Mouse (Mus musculus) bone marrow, adult 2 months (tissue): ENCODE results near the gene Slc25a40. TPM values are rescaled to one million over a fixed set of nuclear protein-coding genes. Genes with fewer than 3 reads are reported as not detected.

Source experiments
- H3K27ac ChIP-seq: fragments of 200-500 bp; 2 replicates; pipeline ENCODE4 v1.5.1; 2012; ENCODE audit warnings: low read depth, mild to moderate bottlenecking, control low read depth, inconsistent platforms, low read length; ENCODE audit not compliant: control insufficient read depth, poor library complexity, insufficient read depth
- H3K4me1 ChIP-seq: fragments of 200-500 bp; 2 replicates; pipeline ENCODE4 v1.6.1; 2011; ENCODE audit warnings: low read length; ENCODE audit not compliant: control insufficient read depth, insufficient read depth
- H3K4me3 ChIP-seq: fragments of 200-500 bp; replicated peaks from 2 replicates; pipeline ENCODE3; 2011; ENCODE audit warnings: mild to moderate bottlenecking, low read depth, low read length, control low read depth; ENCODE audit not compliant: control insufficient read depth
- CTCF ChIP-seq: fragments of 200-500 bp; IDR thresholded peaks from 2 replicates; pipeline ENCODE4 v1.5.1; 2011; ENCODE audit warnings: low read length, control low read depth; ENCODE audit not compliant: control insufficient read depth, insufficient read depth
- POLR2A ChIP-seq: fragments of 200-500 bp; IDR thresholded peaks from 2 replicates; pipeline ENCODE4 v1.6.1; 2011; ENCODE audit warnings: low read depth, mild to moderate bottlenecking, control low read depth, low read length, borderline replicate concordance; ENCODE audit not compliant: control insufficient read depth
- WGBS: fragments of 180-500 bp; shearing (Covaris S2); methylation state at CpG from one replicate; pipeline ENCODE4 v1.1.7; 2018; 5-methylcytosine and 5-hydroxymethylcytosine counted together
- polyA plus RNA-seq: library from polyadenylated mRNA; stranded (reverse); fragments of >200 nt; gene quantifications from 2 replicates; pipeline ENCODE4 v1.2.4, GENCODE M21; 2011; ENCODE audit warnings: low replicate concordance; ENCODE audit not compliant: missing spikeins, insufficient read depth, insufficient read length

The Slc25a40 gene
- polyA plus RNA-seq, 1 experiment: 7.3 TPM

GRCm38 (mm10) chr5:8487989-8488700 lies 65.5 kb downstream of the Slc25a40 start:
- Histone ChIP-seq H3K27ac (no peak overlapping the region), H3K4me1 (no peaks in the 10 kb centered on the region), H3K4me3 (no peak overlapping the region)
- 78% methylated on average over 4 of the region's 4 CpGs for WGBS
- no peak for TF ChIP-seq POLR2A
- no peak for TF ChIP-seq CTCF

GRCm38 (mm10) chr5:8488701-8489297 lies 66.1 kb downstream of the Slc25a40 start:
- WGBS: 89% methylated on average over 2 of the region's 2 CpGs
- Histone ChIP-seq H3K27ac (no peak overlapping the region), H3K4me1 (no peaks in the 10 kb centered on the region), H3K4me3 (no peak overlapping the region)
- TF ChIP-seq POLR2A: no peak
- no peak for TF ChIP-seq CTCF

- H3K4me3 ChIP-seq: no peak overlapping the region
- WGBS: 26% methylated on average over 6 of the region's 6 CpGs
- no peaks in the 10 kb centered on the region for H3K4me1 ChIP-seq
- H3K27ac ChIP-seq: no peak overlapping the region
- TF ChIP-seq POLR2A (no peak), CTCF (no peak)
Observed at GRCm38 (mm10) chr5:8489471-8490110, 66.9 kb downstream of the Slc25a40 start.

DNA sequence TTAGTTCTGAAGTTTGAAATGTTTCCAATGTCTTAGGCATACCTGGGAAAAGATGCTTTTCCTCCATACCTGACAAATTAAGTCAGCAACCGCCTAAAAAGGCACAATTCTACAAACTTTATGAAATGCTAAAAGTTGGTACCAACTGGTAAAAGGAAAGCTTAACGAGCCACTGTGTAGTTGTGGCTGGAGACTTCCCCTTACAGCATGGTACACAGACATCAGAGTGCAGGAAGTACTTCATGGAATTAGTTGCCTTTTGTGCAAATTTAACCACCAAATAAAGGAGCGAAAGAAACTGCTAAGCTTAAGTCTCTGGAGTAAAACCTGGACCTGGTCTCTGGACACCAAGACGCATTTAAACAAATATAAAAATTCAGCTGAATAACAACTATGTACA lies 69.1 kb downstream of the Slc25a40 start:
- TF ChIP-seq POLR2A (no peak), CTCF (no peak)
- no peaks in the 10 kb centered on the region for H3K4me1 ChIP-seq
- no peak overlapping the region for H3K27ac ChIP-seq
- 34% methylated on average over 4 of the region's 4 CpGs for WGBS
- H3K4me3 ChIP-seq: no peak overlapping the region

Other genes starting within 250 kb of the Slc25a40 start
- gene Adam22, start 54.7 kb upstream of the Slc25a40 start, polyA plus RNA-seq: 0.97 and 3.1 TPM in 2 replicates
- 32.4 and 49.5 TPM in 2 replicates for gene Dbf4, start 134 bp upstream of the Slc25a40 start, polyA plus RNA-seq
- gene Rundc3b, start 200.1 kb downstream of the Slc25a40 start, polyA plus RNA-seq: not detected in 2 replicates
- 0.86 and 2.8 TPM in 2 replicates for gene Abcb1a, start 237.2 kb downstream of the Slc25a40 start, polyA plus RNA-seq